Comparison of ENCODE assay signal across 8 mouse cellular contexts in the genomic region with DNA sequence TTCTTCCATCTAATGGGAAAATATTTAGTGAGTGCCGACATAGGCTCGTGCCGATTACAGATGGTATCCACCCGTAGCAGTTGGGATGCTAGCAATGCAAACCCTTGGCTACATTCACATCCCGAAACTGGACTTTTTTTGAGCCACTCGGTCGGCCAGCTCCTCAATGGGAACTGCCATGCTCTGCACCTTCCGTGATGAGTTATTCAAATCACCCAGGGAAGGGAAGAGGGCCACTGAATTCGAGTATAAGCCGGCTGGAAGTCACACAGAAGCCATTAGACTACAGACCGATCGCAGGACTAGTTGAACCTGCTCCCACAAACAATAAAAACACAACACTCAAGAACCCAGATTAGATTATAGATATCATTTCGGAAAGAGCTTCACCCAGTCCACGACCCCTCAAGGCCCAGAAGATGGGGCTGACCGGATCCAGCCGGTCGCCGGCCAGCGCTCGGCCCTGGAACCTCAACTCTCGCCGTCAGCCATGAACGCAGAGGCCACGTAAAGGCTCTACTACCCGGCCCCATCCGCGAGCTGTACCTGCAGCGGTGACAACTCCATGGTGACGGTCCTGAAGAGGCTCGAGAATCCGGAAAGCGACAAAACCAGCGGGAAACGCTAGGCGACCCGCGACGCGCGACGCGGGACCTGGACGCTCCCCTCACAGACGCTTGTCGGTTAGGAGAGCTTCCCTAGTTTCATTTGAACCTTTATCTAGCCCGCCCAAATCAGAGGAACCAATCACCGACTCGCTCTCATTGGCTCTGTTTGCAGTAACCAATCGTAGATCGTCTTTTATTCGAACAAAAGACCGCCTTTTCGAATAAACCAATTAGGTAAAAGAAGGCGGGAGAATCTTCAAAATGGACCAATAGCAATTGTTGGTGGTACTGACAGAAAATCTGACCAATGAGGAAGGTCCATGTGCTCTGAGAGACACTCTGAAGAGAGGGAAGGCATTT. TPM values are rescaled to one million over a fixed set of nuclear protein-coding genes. Genes with fewer than 3 reads are reported as not detected.
DNase-seq lines count a peak whose midpoint lies in the region; ATAC-seq and TF ChIP-seq lines count a peak whose summit lies in the region.

A gene (minus strand): TSS at position 690 of the 968 bp plus-strand sequence.

- TF ChIP-seq POLR2A in brain, embryonic 14.5 days (IDR thresholded peaks at IDR 0.05; ENCODE audit: borderline replicate concordance, extremely low read depth, insufficient read depth, insufficient read length, poor library complexity, severe bottlenecking): peak; percentile 70; the same call in 1 of the 2 replicates
- no peak for TF ChIP-seq POLR2A in liver, adult 2 months (IDR thresholded peaks at IDR 0.05; ENCODE audit: extremely low read depth, insufficient read depth, low read length)
- peak; percentile 86 for TF ChIP-seq POLR2A in myocyte (IDR thresholded peaks at IDR 0.05; ENCODE audit: insufficient read length, low read depth)

- no peaks in the 10 kb centered on the region for H3K27me3 ChIP-seq in erythroblast, embryonic 14.5 days (ENCODE audit: control insufficient read depth)
- no peaks in the 10 kb centered on the region for H3K27me3 ChIP-seq in heart, embryonic 11.5 days (ENCODE audit: control insufficient read depth, insufficient read depth, low read length)
- H3K27me3 ChIP-seq in kidney, embryonic 16.5 days (ENCODE audit: insufficient read depth, low read length): no peaks in the 10 kb centered on the region
- H3K27me3 ChIP-seq in liver, adult 2 months (ENCODE audit: control insufficient read depth, insufficient read depth, low read length): no peaks in the 10 kb centered on the region
- no peaks in the 10 kb centered on the region for H3K27me3 ChIP-seq in myocyte (ENCODE audit: control insufficient read depth, insufficient read depth, insufficient read length)
- H3K27me3 ChIP-seq in splenic B cell, adult 2 months (ENCODE audit: control insufficient read depth, insufficient read depth, low read length, poor library complexity, severe bottlenecking): no peaks in the 10 kb centered on the region

- TF ChIP-seq CTCF in brain, embryonic 14.5 days (IDR thresholded peaks at IDR 0.05; ENCODE audit: borderline replicate concordance, extremely low read depth, insufficient read depth, insufficient read length): no peak
- no peak for TF ChIP-seq CTCF in liver, adult 2 months (IDR thresholded peaks at IDR 0.05; ENCODE audit: low read depth, low read length)

- no peaks in the 10 kb centered on the region for H3K9me3 ChIP-seq in erythroblast, embryonic 14.5 days (ENCODE audit: control insufficient read depth, low read length)
- H3K9me3 ChIP-seq in heart, embryonic 11.5 days (replicated peaks; ENCODE audit: control insufficient read depth, low read length): no peaks in the 10 kb centered on the region
- H3K9me3 ChIP-seq in kidney, embryonic 16.5 days (ENCODE audit: low read length): no peaks in the 10 kb centered on the region

- peak within 1 kb of the TSS; percentile 63 for H3K4me2 ChIP-seq in heart, embryonic 11.5 days
- peak within 1 kb of the TSS; percentile 56 for H3K4me2 ChIP-seq in kidney, embryonic 16.5 days (replicated peaks; ENCODE audit: low read depth, low read length)
- H3K4me2 ChIP-seq in myocyte (ENCODE audit: low read depth): peak within 1 kb of the TSS; percentile 81

- H3K4me3 ChIP-seq in erythroblast, embryonic 14.5 days (replicated peaks): peak within 1 kb of the TSS; percentile 68
- peak within 1 kb of the TSS; percentile 89 for H3K4me3 ChIP-seq in heart, embryonic 11.5 days (ENCODE audit: low read depth, low read length)
- peak within 1 kb of the TSS; percentile 69 for H3K4me3 ChIP-seq in kidney, embryonic 16.5 days (ENCODE audit: low read length)
- H3K4me3 ChIP-seq in liver, adult 2 months (ENCODE audit: insufficient read depth, low read depth, low read length): peak within 1 kb of the TSS; percentile 67
- H3K4me3 ChIP-seq in myocyte: peak within 1 kb of the TSS; percentile 68

- no peak within 1 kb of the TSS for H3ac ChIP-seq in myocyte (ENCODE audit: control insufficient read depth, insufficient read length)

- H3K36me3 ChIP-seq in erythroblast, embryonic 14.5 days (ENCODE audit: control insufficient read depth): peaks cover 48% of the 10 kb centered on the region
- peaks cover 19% of the 10 kb centered on the region for H3K36me3 ChIP-seq in heart, embryonic 11.5 days (ENCODE audit: control insufficient read depth, insufficient read depth, low read length)
- peaks cover 24% of the 10 kb centered on the region for H3K36me3 ChIP-seq in kidney, embryonic 16.5 days (ENCODE audit: insufficient read depth, low read length)
- H3K36me3 ChIP-seq in liver, adult 2 months (ENCODE audit: control insufficient read depth, insufficient read depth, low read length): no peaks in the 10 kb centered on the region
- H3K36me3 ChIP-seq in myocyte (ENCODE audit: control insufficient read depth, insufficient read depth): peaks cover 5% of the 10 kb centered on the region
- H3K36me3 ChIP-seq in splenic B cell, adult 2 months (ENCODE audit: control insufficient read depth, insufficient read depth, low read length, poor library complexity, severe bottlenecking): no peaks in the 10 kb centered on the region

- WGBS in heart, embryonic 11.5 days (ENCODE audit: insufficient replicate concordance): under 1% methylated on average over 54 of the region's 54 CpGs
- WGBS in kidney, embryonic 16.5 days: under 1% methylated on average over 54 of the region's 54 CpGs
- WGBS in liver, adult 2 months: under 1% methylated on average over 54 of the region's 54 CpGs

- peak; percentile 98 for DNase-seq in CD4-positive helper T cell, adult 2 months (ENCODE audit: low read depth, low spot score)
- DNase-seq in brain, embryonic 14.5 days (ENCODE audit: low read depth): peak; percentile 99
- peak; percentile 93 for DNase-seq in liver, adult 2 months (ENCODE audit: extremely low read depth, low read depth, low spot score)
- DNase-seq in splenic B cell, adult 2 months (ENCODE audit: low read depth, low spot score): peak; percentile 98

- H3K79me2 ChIP-seq in liver, adult 2 months (ENCODE audit: control insufficient read depth, insufficient read depth, low read length): no peaks in the 10 kb centered on the region
- H3K79me2 ChIP-seq in myocyte (ENCODE audit: control insufficient read depth, insufficient read depth): peaks cover 52% of the 10 kb centered on the region

- peak within 1 kb of the TSS; percentile 68 for H3K27ac ChIP-seq in heart, embryonic 11.5 days (ENCODE audit: low read depth, low read length)
- peak within 1 kb of the TSS; percentile 52; the same call in 1 of the 2 replicates for H3K27ac ChIP-seq in kidney, embryonic 16.5 days (ENCODE audit: low read length)
- H3K27ac ChIP-seq in liver, adult 2 months (replicated peaks; ENCODE audit: insufficient read depth, low read depth, low read length): no peak within 1 kb of the TSS

- H3K9ac ChIP-seq in heart, embryonic 11.5 days (ENCODE audit: low read depth, low read length): peak within 1 kb of the TSS; percentile 93
- peak within 1 kb of the TSS; percentile 79 for H3K9ac ChIP-seq in kidney, embryonic 16.5 days (replicated peaks; ENCODE audit: low read length)
- H3K9ac ChIP-seq in liver, adult 2 months (ENCODE audit: low read depth, low read length): peak within 1 kb of the TSS; percentile 36

- peak; percentile 89 for ATAC-seq in heart, embryonic 11.5 days (replicated peaks; ENCODE audit: insufficient number of reproducible peaks, low FRiP score, low TSS enrichment)
- ATAC-seq in kidney, embryonic 16.5 days (ENCODE audit: low FRiP score, low TSS enrichment): peak; percentile 94

- peaks cover 40% of the 10 kb centered on the region for H3K4me1 ChIP-seq in erythroblast, embryonic 14.5 days (ENCODE audit: control insufficient read depth)
- H3K4me1 ChIP-seq in heart, embryonic 11.5 days (ENCODE audit: control insufficient read depth, insufficient read depth, low read length): no peaks in the 10 kb centered on the region
- H3K4me1 ChIP-seq in kidney, embryonic 16.5 days (ENCODE audit: insufficient read depth, low read length): peaks cover 9% of the 10 kb centered on the region
- peaks cover 2% of the 10 kb centered on the region; the same call in 1 of the 2 replicates for H3K4me1 ChIP-seq in liver, adult 2 months (ENCODE audit: control insufficient read depth, insufficient read depth, low read length)

TF ChIP-seq in myocyte, 11 proteins besides CTCF, POLR2A, EP300 and RAD21:
- TF ChIP-seq USF1 (IDR thresholded peaks at IDR 0.05; ENCODE audit: low read depth) (no peak), MAX (IDR thresholded peaks at IDR 0.05; ENCODE audit: low read depth) (no peak), POLR2AphosphoS2 (IDR thresholded peaks at IDR 0.05; ENCODE audit: insufficient read length, low read depth) (peak; percentile 87), TCF3 (IDR thresholded peaks at IDR 0.05; ENCODE audit: insufficient read length, low read depth) (no peak), MYOG (IDR thresholded peaks at IDR 0.05; ENCODE audit: control insufficient read depth in 1 of 3, insufficient read depth in 1 of 3, insufficient read length in 2 of 3, low read depth in 2 of 3) (no peak), REST (IDR thresholded peaks at IDR 0.05; ENCODE audit: insufficient read depth, insufficient read length) (no peak), E2F4 (IDR thresholded peaks at IDR 0.05; ENCODE audit: insufficient read depth) (peak; percentile 93), SRF (IDR thresholded peaks at IDR 0.05; ENCODE audit: control insufficient read depth, insufficient read length, low read depth) (no peak), MYOD1 (IDR thresholded peaks at IDR 0.05; ENCODE audit: control insufficient read depth in 1 of 3, insufficient read length in 2 of 3, low read depth in 2 of 3) (no peak)
TF ChIP-seq in myocyte: peak in this region for 2.

RNA-seq across cellular contexts. Expression of the gene that starts here (rescaled TPM):
- 57.3 and 70.1 TPM in 2 replicates for polyA plus RNA-seq in brain, embryonic 14.5 days (2012; rRNA removed)
- 5.6 and 7.1 TPM in 2 replicates for polyA plus RNA-seq in erythroblast, embryonic 14.5 days (2012)
- 220 and 244 TPM in 2 replicates for polyA plus RNA-seq in heart, embryonic 11.5 days (2014; fragmentation: Nextera tagmentation; extraction: Ambion mirVana)
- 213 and 252 TPM in 2 replicates for polyA plus RNA-seq in kidney, embryonic 16.5 days (2015; fragmentation: Nextera tagmentation; extraction: Ambion mirVana)
- total RNA-seq in liver, adult 2 months (2014; rRNA removed): 1.8 and 4.2 TPM in 2 replicates
- 0.22 and 0.31 TPM in 2 replicates for polyA plus RNA-seq in liver, adult 2 months (2012; rRNA removed)
- polyA plus RNA-seq in myocyte (2012; fragmentation: generic; extraction: Trizol): 39.9 TPM

Comparison
In these comparisons a context has a peak if more than half of its experiments do, and no peak if none do; other contexts are left out.
1. H3K9ac ChIP-seq: peak in every context shown above with its lines; median percentile 93 in heart, embryonic 11.5 days; 79 in kidney, embryonic 16.5 days; 36 in liver, adult 2 months.